Mouse (Mus musculus) limb, embryonic 14.5 days (tissue): ENCODE measurements around the gene Bsn. TPM values are rescaled to one million over a fixed set of nuclear protein-coding genes. Genes with fewer than 3 reads are reported as not detected.

Source experiments
- ATAC-seq: fragments of 200-750 bp; cut with Nextera tagmentation; 2 replicates; pipeline ENCODE4 v1.8.0; 2017; ENCODE audit warnings: low read depth, moderate number of reproducible peaks, moderate TSS enrichment; ENCODE audit not compliant: low FRiP score
- DNase-seq: peaks from one replicate; pipeline ENCODE4 v3.0.0-alpha.2; 2015; ENCODE audit warnings: low spot score
- H3K27ac ChIP-seq: fragments of 300-500 bp; sonication (generic); replicated peaks from 2 replicates; pipeline ENCODE4 v1.5.1; 2014; ENCODE audit warnings: low read depth, mild to moderate bottlenecking, low read length, moderate library complexity, mixed read lengths
- H3K27me3 ChIP-seq: fragments of 300-500 bp; sonication (generic); 2 replicates; pipeline ENCODE4 v1.6.1; 2014; ENCODE audit warnings: low read length, mixed read lengths; ENCODE audit not compliant: control insufficient read depth, insufficient read depth
- H3K36me3 ChIP-seq: fragments of 300-500 bp; sonication (generic); 2 replicates; pipeline ENCODE4 v1.6.1; 2014; ENCODE audit warnings: mild to moderate bottlenecking, low read length, moderate library complexity, mixed read lengths; ENCODE audit not compliant: control insufficient read depth, insufficient read depth
- H3K4me1 ChIP-seq: fragments of 300-500 bp; sonication (generic); 2 replicates; pipeline ENCODE4 v1.6.1; 2014; ENCODE audit warnings: antibody characterized with exemption, low read length, mixed read lengths; ENCODE audit not compliant: control insufficient read depth, insufficient read depth
- H3K4me2 ChIP-seq: fragments of 300-500 bp; sonication (generic); replicated peaks from 2 replicates; pipeline ENCODE4 v1.6.1; 2014; ENCODE audit warnings: low read depth, mild to moderate bottlenecking, low read length, moderate library complexity; ENCODE audit not compliant: severe bottlenecking
- H3K4me3 ChIP-seq: fragments of 300-500 bp; sonication (generic); replicated peaks from 2 replicates; pipeline ENCODE4 v1.5.1; 2014; ENCODE audit warnings: low read length
- H3K9ac ChIP-seq: fragments of 300-500 bp; sonication (generic); 2 replicates; pipeline ENCODE4 v1.6.1; 2014; ENCODE audit warnings: mild to moderate bottlenecking, low read depth, low read length, moderate library complexity; ENCODE audit not compliant: severe bottlenecking
- H3K9me3 ChIP-seq: fragments of 300-500 bp; sonication (generic); 2 replicates; pipeline ENCODE4 v1.6.1; 2016; ENCODE audit warnings: low read length; ENCODE audit not compliant: control insufficient read depth
- POLR2A ChIP-seq: fragments of 200-500 bp; IDR thresholded peaks from 2 replicates; pipeline ENCODE4 v1.8.0; 2012; ENCODE audit warnings: inconsistent platforms, mild to moderate bottlenecking, moderate library complexity, borderline replicate concordance; ENCODE audit not compliant: insufficient read depth, insufficient read length; ENCODE audit errors: extremely low read depth
- WGBS: fragments of 180-500 bp; shearing (Covaris S2); extraction: QIAGEN DNeasy Blood & Tissue Kit; methylation state at CpG from one replicate; pipeline ENCODE4 v1.1.7; 2014; 5-methylcytosine and 5-hydroxymethylcytosine counted together
- polyA plus RNA-seq, 2 experiments: library from polyadenylated mRNA; depleted of rRNA in 1 of 2; stranded (reverse) in 1 of 2; unstranded in 1 of 2; fragments of >200 nt; fragmentation: Nextera tagmentation in 1 of 2; extraction: Ambion mirVana in 1 of 2; gene quantifications; 2 replicates each; pipeline versions ENCODE4 v1.2.1 to v1.2.3; 2012 to 2014

Bsn gene
- polyA plus RNA-seq, 2 experiments, result 0.73 to 1.1 TPM

GRCm38 (mm10) chr9:108080168-108080567 is 110.0 kb downstream of the Bsn start, which contains the start of gene Mst1:
Mst1 (plus strand) TSS chr9:108080436.
- DNase-seq (no peak), ATAC-seq (no peak)
- 71% methylated on average over 5 of the region's 5 CpGs for WGBS
- Histone ChIP-seq H3K9me3 (no peaks in the 10 kb centered on the region), H3K4me3 (peak within 1 kb of the TSS; percentile 89), H3K4me1 (peaks cover 14% of the 10 kb centered on the region), H3K4me2 (peak within 1 kb of the TSS; percentile 92), H3K27me3 (peaks cover 20% of the 10 kb centered on the region; the same call in 1 of the 2 replicates), H3K27ac (peak within 1 kb of the TSS; percentile 33; the same call in 1 of the 2 replicates), H3K36me3 (peaks cover 13% of the 10 kb centered on the region), H3K9ac (peak within 1 kb of the TSS; percentile 92)
- no peak for TF ChIP-seq POLR2A

GRCm38 (mm10) chr9:108073141-108073930 is 116.8 kb downstream of the Bsn start:
- Histone ChIP-seq H3K27ac (no peak overlapping the region), H3K4me2 (no peak overlapping the region), H3K4me3 (no peak overlapping the region), H3K4me1 (peaks cover 1% of the 10 kb centered on the region; the same call in 1 of the 2 replicates), H3K27me3 (no peaks in the 10 kb centered on the region), H3K9ac (no peak overlapping the region), H3K36me3 (peaks cover 19% of the 10 kb centered on the region), H3K9me3 (no peaks in the 10 kb centered on the region)
- no peak for ATAC-seq
- no peak for TF ChIP-seq POLR2A
- WGBS, result 69% methylated on average over 7 of the region's 7 CpGs
- DNase-seq, result no peak

DNA sequence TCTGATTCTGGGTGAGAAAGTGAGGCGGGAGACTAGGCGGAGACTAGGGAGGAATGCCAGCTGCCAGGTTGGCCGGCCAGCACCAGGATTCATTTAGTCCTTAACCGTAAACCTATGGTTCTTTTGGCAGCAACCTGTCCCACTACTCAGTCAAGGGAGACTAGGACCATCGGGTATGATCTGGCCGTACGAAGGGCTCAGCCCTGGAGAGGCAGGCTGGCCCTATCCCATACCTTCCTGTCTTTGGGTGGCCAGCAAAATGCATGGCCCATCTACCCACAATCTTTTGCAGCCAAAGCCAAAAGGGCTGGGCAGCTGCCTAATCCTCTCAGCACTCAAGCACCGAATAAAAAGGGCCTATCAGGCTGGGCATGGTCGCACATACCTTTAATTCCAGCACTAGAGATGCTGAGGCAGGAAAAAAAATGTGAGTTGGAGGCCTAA is 117.7 kb downstream of the Bsn start:
- Histone ChIP-seq H3K27me3 (no peaks in the 10 kb centered on the region), H3K9me3 (no peaks in the 10 kb centered on the region), H3K4me2 (no peak overlapping the region), H3K36me3 (peaks cover 19% of the 10 kb centered on the region), H3K4me3 (no peak overlapping the region), H3K4me1 (no peaks in the 10 kb centered on the region), H3K27ac (no peak overlapping the region), H3K9ac (no peak overlapping the region)
- ATAC-seq, result no peak
- DNase-seq, result no peak
- TF ChIP-seq POLR2A, result no peak
- WGBS, result 51% methylated on average over 9 of the region's 9 CpGs

- H3K27me3 ChIP-seq, result no peaks in the 10 kb centered on the region
- H3K36me3 ChIP-seq, result peaks cover 21% of the 10 kb centered on the region
- WGBS, result 83% methylated on average over 4 of the region's 4 CpGs
- H3K4me1 ChIP-seq, result no peaks in the 10 kb centered on the region
- H3K27ac ChIP-seq, result no peak overlapping the region
- no peak for TF ChIP-seq POLR2A
- ATAC-seq, result no peak
- no peak overlapping the region for H3K9ac ChIP-seq
- no peak overlapping the region for H3K4me2 ChIP-seq
- no peak overlapping the region for H3K4me3 ChIP-seq
- no peak for DNase-seq
- no peaks in the 10 kb centered on the region for H3K9me3 ChIP-seq
Observed at GRCm38 (mm10) chr9:108071801-108072200, 118.4 kb downstream of the Bsn start.

GRCm38 (mm10) chr9:108069529-108069928 is 120.7 kb downstream of the Bsn start:
- ATAC-seq (no peak), DNase-seq (no peak)
- H3K4me2 ChIP-seq, result no peak overlapping the region
- H3K9ac ChIP-seq, result no peak overlapping the region
- no peaks in the 10 kb centered on the region for H3K9me3 ChIP-seq
- no peaks in the 10 kb centered on the region for H3K27me3 ChIP-seq
- 91% methylated on average over 7 of the region's 7 CpGs for WGBS
- no peaks in the 10 kb centered on the region for H3K4me1 ChIP-seq
- no peak overlapping the region for H3K4me3 ChIP-seq
- H3K27ac ChIP-seq, result no peak overlapping the region
- TF ChIP-seq POLR2A, result no peak
- peaks cover 33% of the 10 kb centered on the region for H3K36me3 ChIP-seq

DNA sequence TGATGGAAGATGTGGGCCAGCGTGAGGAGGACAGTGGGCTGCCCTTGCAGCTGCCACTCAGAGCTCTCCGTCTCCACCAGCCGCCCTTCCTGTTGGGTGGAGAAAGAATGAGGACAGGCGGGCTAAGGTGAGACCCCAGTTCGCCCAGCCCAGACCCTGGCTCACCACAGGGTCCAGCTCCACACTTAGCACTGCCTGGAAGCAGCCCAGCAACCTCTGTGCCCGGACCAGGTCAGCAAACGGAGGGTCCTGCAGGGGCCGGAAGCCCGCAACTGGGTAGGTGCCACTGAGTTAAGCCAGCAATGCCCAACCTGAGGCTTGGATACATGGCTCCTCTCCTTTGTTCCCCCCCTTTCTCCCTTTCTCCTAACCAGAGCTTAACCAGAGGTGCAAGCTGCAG is 121.2 kb downstream of the Bsn start:
- Histone ChIP-seq H3K9ac (no peak overlapping the region), H3K36me3 (peaks cover 36% of the 10 kb centered on the region), H3K4me2 (no peak overlapping the region), H3K9me3 (no peaks in the 10 kb centered on the region), H3K27ac (no peak overlapping the region), H3K4me3 (no peak overlapping the region), H3K27me3 (no peaks in the 10 kb centered on the region), H3K4me1 (no peaks in the 10 kb centered on the region)
- ATAC-seq (no peak), DNase-seq (no peak)
- TF ChIP-seq POLR2A, result no peak
- WGBS, result 93% methylated on average over 9 of the region's 9 CpGs
